Mouse (Mus musculus): ENCODE data around the gene Srp54b.
"Not testable (repeated sequence)": the region's sequence is repeated elsewhere in the genome, so short reads cannot be mapped to it uniquely, and the experiment has no call there.

- TF ChIP-seq CTCF, EP300 (IDR thresholded peaks at IDR 0.05; ENCODE audit: low read depth): not testable (repeated sequence)
These were observed 34.2 kb downstream of the Srp54b start for GRCm38 (mm10) chr12:55189127-55189526.
